Mouse (Mus musculus) liver, embryonic 14.5 days (tissue): Measurements from ENCODE around the gene Lrba.

ENCODE experiments used
- CTCF ChIP-seq: IDR thresholded peaks from 2 replicates; pipeline ENCODE4 v1.5.1; 2016; ENCODE audit warnings: antibody characterized with exemption, low read depth, control low read depth
- EP300 ChIP-seq: IDR thresholded peaks from 2 replicates; pipeline ENCODE4 v1.6.1; 2016; ENCODE audit warnings: antibody characterized with exemption, low read depth

GRCm38 (mm10) chr3:86311406-86311805 is 86.9 kb downstream of the Lrba start:
- TF ChIP-seq CTCF (no peak), EP300 (no peak)
